Mouse (Mus musculus): Measurements from ENCODE around the gene Fank1.

GRCm38 (mm10) chr7:133742530-133743325 is 33.9 kb upstream of the Fank1 start:
- TF ChIP-seq MAX (IDR thresholded peaks at IDR 0.05; ENCODE audit: low read depth): no peak
- no peak for TF ChIP-seq POLR2A (IDR thresholded peaks at IDR 0.05; ENCODE audit: insufficient read length, low read depth)
- no peak for TF ChIP-seq TCF12 (IDR thresholded peaks at IDR 0.05; ENCODE audit: insufficient read depth, poor library complexity, severe bottlenecking)
- TF ChIP-seq CEBPB (IDR thresholded peaks at IDR 0.05; ENCODE audit: insufficient read depth, poor library complexity, severe bottlenecking): no peak
- TF ChIP-seq MYOD1 (IDR thresholded peaks at IDR 0.05; ENCODE audit: control insufficient read depth in 1 of 3, insufficient read length in 2 of 3, low read depth in 2 of 3): no peak
- TF ChIP-seq USF1 (IDR thresholded peaks at IDR 0.05; ENCODE audit: low read depth): no peak
- TF ChIP-seq POLR2AphosphoS2 (IDR thresholded peaks at IDR 0.05; ENCODE audit: insufficient read length, low read depth): no peak

All from myocyte (in vitro differentiated cells).